Mouse (Mus musculus): ENCODE data around the gene Tagln2.
A peak's percentile ranks its signal among the peaks of the same experiment; 100 is the strongest.

The Tagln2 gene

GRCm38 (mm10) chr1:172481111-172481510 is 18.7 kb upstream of the Tagln2 start:
- no peak for DNase-seq (ENCODE audit: low spot score in 2 of 2)

GRCm38 (mm10) chr1:172481540-172482280 is 18.1 kb upstream of the Tagln2 start, which contains the start of gene Igsf9:
Igsf9 (plus strand) TSS chr1:172481788.
- DNase-seq (ENCODE audit: low spot score in 2 of 2) = peak; percentile 46 to 88

GRCm38 (mm10) chr1:172482518-172483360 is 17.1 kb upstream of the Tagln2 start:
- no peak for DNase-seq (ENCODE audit: low spot score in 2 of 2)

- DNase-seq (ENCODE audit: low spot score in 2 of 2) = no peak
These were observed 16.5 kb upstream of the Tagln2 start for GRCm38 (mm10) chr1:172483361-172483660.

- DNase-seq (ENCODE audit: low spot score in 2 of 2) = no peak
These were observed 15.6 kb upstream of the Tagln2 start for GRCm38 (mm10) chr1:172484236-172484635.

GRCm38 (mm10) chr1:172484671-172485070 is 15.2 kb upstream of the Tagln2 start:
- no peak for DNase-seq (ENCODE audit: low spot score in 2 of 2)

- no peak for DNase-seq (ENCODE audit: low spot score in 2 of 2)
These were observed 14.0 kb upstream of the Tagln2 start for GRCm38 (mm10) chr1:172485821-172486220.

- DNase-seq (ENCODE audit: low spot score in 2 of 2) = no peak
These were observed 13.6 kb upstream of the Tagln2 start for GRCm38 (mm10) chr1:172486236-172486635.

GRCm38 (mm10) chr1:172486651-172487050 is 13.2 kb upstream of the Tagln2 start:
- no peak for DNase-seq (ENCODE audit: low spot score in 2 of 2)

- no peak for DNase-seq (ENCODE audit: low spot score in 2 of 2)
These were observed 12.0 kb upstream of the Tagln2 start for GRCm38 (mm10) chr1:172487859-172488258.

- DNase-seq (ENCODE audit: low spot score in 2 of 2) = no peak
These were observed 11.0 kb upstream of the Tagln2 start for GRCm38 (mm10) chr1:172488831-172489230.

GRCm38 (mm10) chr1:172489585-172490250 is 10.1 kb upstream of the Tagln2 start:
- no peak for DNase-seq (ENCODE audit: low spot score in 2 of 2)

- DNase-seq (ENCODE audit: low spot score in 2 of 2) = peak; percentile 84
These were observed 9.6 kb upstream of the Tagln2 start for GRCm38 (mm10) chr1:172490261-172490661.

GRCm38 (mm10) chr1:172492047-172492446 is 7.8 kb upstream of the Tagln2 start:
- DNase-seq (ENCODE audit: low spot score in 2 of 2) = no peak

GRCm38 (mm10) chr1:172493516-172493915 is 6.3 kb upstream of the Tagln2 start:
- no peak for DNase-seq (ENCODE audit: low spot score in 2 of 2)

- DNase-seq (ENCODE audit: low spot score in 2 of 2) = no peak
These were observed 3.8 kb upstream of the Tagln2 start for GRCm38 (mm10) chr1:172496030-172496429.

GRCm38 (mm10) chr1:172497428-172497827 is 2.4 kb upstream of the Tagln2 start:
- no peak for DNase-seq (ENCODE audit: low spot score in 2 of 2)

GRCm38 (mm10) chr1:172500451-172501370 is 864 bp downstream of the Tagln2 start:
- DNase-seq (ENCODE audit: low spot score in 2 of 2) = peak; percentile 43 to 56

- DNase-seq (ENCODE audit: low spot score in 2 of 2) = peak; percentile 31 to 61
These were observed 1.7 kb downstream of the Tagln2 start for GRCm38 (mm10) chr1:172501371-172502144.
